Mouse (Mus musculus) spleen, adult 2 months (tissue): ENCODE data around the gene A630095N17Rik.

Experiments used
- CTCF ChIP-seq: fragments of 200-500 bp; IDR thresholded peaks from 2 replicates; pipeline ENCODE4 v1.5.1; 2011; ENCODE audit warnings: mild to moderate bottlenecking, inconsistent platforms; ENCODE audit not compliant: insufficient read depth, insufficient read length, insufficient replicate concordance; ENCODE audit errors: extremely low read depth
- POLR2A ChIP-seq: fragments of 200-500 bp; IDR thresholded peaks from 2 replicates; pipeline ENCODE4 v1.6.1; 2011; ENCODE audit warnings: low read depth, low read length, inconsistent platforms

DNA sequence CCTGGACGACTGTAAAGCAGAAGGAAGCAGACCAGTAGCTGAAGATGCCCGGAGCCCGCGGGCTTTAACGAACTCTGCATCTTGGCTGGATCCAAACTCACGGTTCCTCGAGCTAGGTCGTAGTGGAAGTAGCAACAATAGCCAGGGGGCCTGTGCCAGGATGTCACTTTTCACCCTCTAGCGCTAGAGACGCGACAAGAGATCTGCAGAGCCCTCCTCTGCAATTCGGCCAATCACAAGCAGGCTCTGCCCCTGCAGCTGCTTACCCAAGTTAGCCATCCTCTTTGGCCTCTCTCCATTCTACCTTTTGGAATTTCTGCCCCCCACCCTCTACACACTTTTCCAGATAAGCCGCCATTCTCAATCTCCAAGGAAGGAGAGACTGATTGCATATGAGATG, 46.3 kb upstream of the A630095N17Rik start, which contains the start of gene Resp18:
- TF ChIP-seq CTCF (no peak), POLR2A (no peak)
